Mouse (Mus musculus): ENCODE measurements around the gene Chac1.

DNA sequence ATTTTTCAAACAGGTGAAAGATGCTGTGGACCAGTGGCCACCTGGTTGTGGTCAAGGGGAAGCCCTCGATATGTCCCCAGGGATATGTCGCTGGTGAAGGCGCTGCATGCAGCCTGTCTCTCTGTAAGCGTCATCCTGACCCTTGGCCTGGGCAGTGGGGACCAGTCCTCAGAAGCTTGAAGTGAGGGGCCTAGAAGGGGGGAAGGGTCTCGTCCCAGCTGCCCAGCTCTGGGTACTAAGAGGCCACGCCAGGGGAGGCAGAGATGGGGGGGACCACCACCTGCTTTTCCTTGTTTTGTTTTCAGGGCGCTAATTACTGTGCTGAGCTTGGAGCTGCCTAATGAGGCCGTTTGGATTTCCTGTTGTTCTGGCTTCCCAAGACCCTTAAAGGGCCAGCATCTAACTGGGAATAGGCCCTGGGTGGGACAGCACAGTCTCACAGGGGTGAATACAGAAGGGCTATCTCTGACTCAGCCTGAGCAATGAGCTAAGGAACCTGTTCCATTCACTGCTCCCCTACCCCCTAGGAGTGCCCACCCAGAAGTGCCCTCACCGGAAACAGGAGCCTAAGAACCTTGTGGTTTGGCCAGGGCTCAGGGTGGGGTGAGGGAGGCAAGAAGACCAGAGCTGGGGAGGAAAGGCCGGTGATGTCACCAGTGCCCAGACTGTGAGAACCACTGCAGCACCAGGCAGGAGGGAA is 37.1 kb upstream of the Chac1 start:
- TF ChIP-seq CTCF (IDR thresholded peaks at IDR 0.05; ENCODE audit: low read depth, low read length) = no peak
- TF ChIP-seq POLR2A (IDR thresholded peaks at IDR 0.05; ENCODE audit: borderline replicate concordance, low read depth, low read length) = no peak
